Mouse (Mus musculus) MEL (cell line): ENCODE measurements around the gene Nars2. TPM values are rescaled to one million over a fixed set of nuclear protein-coding genes. Genes with fewer than 3 reads are reported as not detected.
A peak's percentile ranks its signal among the peaks of the same experiment; 100 is the strongest.

ENCODE experiments used
- DNase-seq: peaks from one replicate; pipeline ENCODE4 v3.0.0; 2011; ENCODE audit warnings: low read depth, low spot score
- H3K27ac ChIP-seq: 2 replicates; pipeline ENCODE4 v1.5.1; 2012; ENCODE audit warnings: low read depth, mild to moderate bottlenecking, control low read depth, low read length, moderate library complexity; ENCODE audit not compliant: control insufficient read depth
- H3K27me3 ChIP-seq, 2 experiments: fragments of 150-350 bp in 1 of 2; sonication (generic) in 1 of 2; 2 replicates each; pipeline ENCODE4 v1.6.1; 2012; ENCODE audit warnings: low read length in 2 of 2, mild to moderate bottlenecking in 2 of 2, improper control_type of control experiment in 1 of 2, moderate library complexity in 1 of 2; ENCODE audit not compliant: insufficient read depth in 2 of 2, control insufficient read depth in 1 of 2
- H3K36me3 ChIP-seq, 2 experiments: 2 replicates each; pipeline ENCODE4 v1.6.1; 2012 to 2014; ENCODE audit warnings: low read length in 2 of 2, improper control_type of control experiment in 1 of 2, inconsistent platforms in 1 of 2, mild to moderate bottlenecking in 1 of 2; ENCODE audit not compliant: insufficient read depth in 2 of 2, control insufficient read depth in 1 of 2
- H3K4me1 ChIP-seq, 2 experiments: fragments of 150-350 bp in 1 of 2; sonication (generic) in 1 of 2; 2 replicates each; pipeline ENCODE4 v1.6.1; 2012; ENCODE audit warnings: low read length in 2 of 2, improper control_type of control experiment in 1 of 2, mild to moderate bottlenecking in 1 of 2; ENCODE audit not compliant: insufficient read depth in 2 of 2, control insufficient read depth in 1 of 2
- H3K4me3 ChIP-seq, 2 experiments: fragments of 150-350 bp in 1 of 2; sonication (generic) in 1 of 2; 2 replicates each; pipeline ENCODE4 v1.5.1; 2012; ENCODE audit warnings: low read depth in 2 of 2, low read length in 2 of 2, mild to moderate bottlenecking in 2 of 2, moderate library complexity in 2 of 2, control low read depth in 1 of 2, improper control_type of control experiment in 1 of 2; ENCODE audit not compliant: control insufficient read depth in 1 of 2, insufficient read depth in 1 of 2
- H3K79me2 ChIP-seq: 2 replicates; pipeline ENCODE4 v1.6.1; 2012; ENCODE audit warnings: mild to moderate bottlenecking, low read length, moderate library complexity; ENCODE audit not compliant: control insufficient read depth, poor library complexity, insufficient read depth
- H3K9ac ChIP-seq: 2 replicates; pipeline ENCODE4 v1.6.1; 2012; ENCODE audit warnings: low read depth, mild to moderate bottlenecking, control low read depth, low read length, moderate library complexity; ENCODE audit not compliant: control insufficient read depth, poor library complexity, severe bottlenecking
- H3K9me3 ChIP-seq: fragments of 150-350 bp; sonication (generic); replicated peaks from 2 replicates; pipeline ENCODE4 v1.6.1; 2012; ENCODE audit warnings: mild to moderate bottlenecking, low read length, improper control_type of control experiment, moderate library complexity; ENCODE audit not compliant: insufficient read depth
- BHLHE40 ChIP-seq: IDR thresholded peaks from 2 replicates; pipeline ENCODE4 v1.6.1; 2012; ENCODE audit warnings: low read depth, mild to moderate bottlenecking, inconsistent platforms, low read length, improper control_type of control experiment, borderline replicate concordance
- CHD1 ChIP-seq: IDR thresholded peaks from 2 replicates; pipeline ENCODE4 v1.6.1; 2012; ENCODE audit warnings: low read depth, mild to moderate bottlenecking, inconsistent platforms, low read length, improper control_type of control experiment
- E2F4 ChIP-seq: IDR thresholded peaks from 2 replicates; pipeline ENCODE4 v1.6.1; 2011; ENCODE audit warnings: low read depth, low read length, improper control_type of control experiment, borderline replicate concordance
- EP300 ChIP-seq, 2 experiments: IDR thresholded peaks; 2 replicates each; pipeline ENCODE4 v1.6.1; 2011; ENCODE audit warnings: improper control_type of control experiment in 2 of 2, low read length in 2 of 2, low read depth in 1 of 2, mild to moderate bottlenecking in 1 of 2
- ETS1 ChIP-seq: IDR thresholded peaks from 2 replicates; pipeline ENCODE4 v1.6.1; 2012; ENCODE audit warnings: low read depth, mild to moderate bottlenecking, inconsistent platforms, low read length, improper control_type of control experiment, moderate library complexity
- GATA1 ChIP-seq: IDR thresholded peaks from 2 replicates; pipeline ENCODE4 v1.6.1; 2011; ENCODE audit warnings: low read depth, low read length, improper control_type of control experiment
- KAT2A ChIP-seq: conservative IDR thresholded peaks from 2 replicates; pipeline ENCODE4 v1.6.1; 2012; ENCODE audit warnings: low read depth, low read length, improper control_type of control experiment, inconsistent platforms
- MAFK ChIP-seq: IDR thresholded peaks from 2 replicates; pipeline ENCODE4 v1.6.1; 2011; ENCODE audit warnings: low read depth, mild to moderate bottlenecking, low read length, improper control_type of control experiment, borderline replicate concordance
- MAX ChIP-seq: IDR thresholded peaks from 2 replicates; pipeline ENCODE4 v1.6.1; 2011; ENCODE audit warnings: low read length, improper control_type of control experiment
- MAZ ChIP-seq: IDR thresholded peaks from 2 replicates; pipeline ENCODE4 v1.6.1; 2012; ENCODE audit warnings: low read depth, mild to moderate bottlenecking, inconsistent platforms, low read length, improper control_type of control experiment
- MXI1 ChIP-seq: IDR thresholded peaks from 2 replicates; pipeline ENCODE4 v1.6.1; 2011; ENCODE audit warnings: mild to moderate bottlenecking, low read depth, low read length, improper control_type of control experiment
- MYB ChIP-seq: IDR thresholded peaks from 2 replicates; pipeline ENCODE4 v1.6.1; 2011; ENCODE audit warnings: mild to moderate bottlenecking, low read depth, low read length, improper control_type of control experiment
- MYC ChIP-seq: IDR thresholded peaks from 2 replicates; pipeline ENCODE4 v1.6.1; 2011; ENCODE audit warnings: low read depth, mild to moderate bottlenecking, low read length, improper control_type of control experiment, moderate library complexity
- POLR2AphosphoS2 ChIP-seq: IDR thresholded peaks from 2 replicates; pipeline ENCODE4 v1.6.1; 2011; ENCODE audit warnings: low read length, improper control_type of control experiment
- RAD21 ChIP-seq: IDR thresholded peaks from 2 replicates; pipeline ENCODE4 v1.6.1; 2011; ENCODE audit warnings: mild to moderate bottlenecking, low read depth, low read length, improper control_type of control experiment
- RCOR1 ChIP-seq: IDR thresholded peaks from 2 replicates; pipeline ENCODE4 v1.6.1; 2012; ENCODE audit warnings: low read depth, mild to moderate bottlenecking, inconsistent platforms, low read length, improper control_type of control experiment
- SIN3A ChIP-seq: IDR thresholded peaks from 2 replicates; pipeline ENCODE4 v1.6.1; 2012; ENCODE audit warnings: low read length, improper control_type of control experiment, inconsistent platforms
- SMC3 ChIP-seq: IDR thresholded peaks from 2 replicates; pipeline ENCODE4 v1.6.1; 2011; ENCODE audit warnings: low read depth, low read length, improper control_type of control experiment
- TAL1 ChIP-seq: IDR thresholded peaks from 2 replicates; pipeline ENCODE4 v1.6.1; 2012; ENCODE audit warnings: mild to moderate bottlenecking, inconsistent platforms, low read length, moderate library complexity, mixed read lengths
- TBP ChIP-seq: IDR thresholded peaks from 2 replicates; pipeline ENCODE4 v1.8.0; 2011; ENCODE audit warnings: low read depth, low read length, improper control_type of control experiment
- TCF12 ChIP-seq: IDR thresholded peaks from 2 replicates; pipeline ENCODE4 v1.6.1; 2014; ENCODE audit warnings: low read depth, mild to moderate bottlenecking, inconsistent platforms, low read length, improper control_type of control experiment, moderate library complexity
- UBTF ChIP-seq: IDR thresholded peaks from 2 replicates; pipeline ENCODE4 v1.6.1; 2012; ENCODE audit warnings: low read depth, mild to moderate bottlenecking, inconsistent platforms, low read length, improper control_type of control experiment, moderate library complexity, borderline replicate concordance; ENCODE audit not compliant: insufficient read depth
- USF1 ChIP-seq: IDR thresholded peaks from 2 replicates; pipeline ENCODE4 v1.6.1; 2014; ENCODE audit warnings: low read depth, mild to moderate bottlenecking, inconsistent platforms, low read length, improper control_type of control experiment, moderate library complexity
- ZMIZ1 ChIP-seq: IDR thresholded peaks from 2 replicates; pipeline ENCODE4 v1.6.1; 2012; ENCODE audit warnings: low read depth, mild to moderate bottlenecking, inconsistent platforms, low read length, improper control_type of control experiment, moderate library complexity
- polyA plus RNA-seq, 2 experiments: library from polyadenylated mRNA; stranded (reverse) in 1 of 2; unstranded in 1 of 2; fragments of >175 nt in 1 of 2; fragments of >200 nt in 1 of 2; gene quantifications; 2 replicates each; pipeline versions ENCODE4 v1.2.1 to v1.2.4; 2012; ENCODE audit warnings: low replicate concordance in 2 of 2, low read depth in 1 of 2; ENCODE audit not compliant: insufficient read length in 2 of 2, insufficient read depth in 1 of 2, missing spikeins in 1 of 2
- total RNA-seq: library from RNA; depleted of rRNA; stranded (reverse); fragments of 300-350 nt; gene quantifications from 2 replicates; pipeline ENCODE4 v1.2.3, GENCODE M21; 2012

Gene Nars2
- total and polyA plus RNA-seq, 3 experiments, result 14.7 to 22.9 TPM; not detected in 1

GRCm38 (mm10) chr7:96971027-96971996 is 20.0 kb downstream of the Nars2 start (continued):
- TF ChIP-seq CHD1 (no peak; the same call in 1 of the 2 replicates), GATA1 (peak; percentile 93), KAT2A (no peak), E2F4 (no peak), ETS1 (peak; percentile 68), RAD21 (no peak), POLR2AphosphoS2 (no peak)

- Histone ChIP-seq H3K79me2 (no peaks in the 10 kb centered on the region), H3K27ac (peak overlapping the region; percentile 38), H3K4me3 (no peak overlapping the region), H3K27me3 (no peaks in the 10 kb centered on the region), H3K9me3 (no peaks in the 10 kb centered on the region), H3K4me1 (peaks cover 14 to 16% of the 10 kb centered on the region in 2 experiments), H3K9ac (no peak overlapping the region), H3K36me3 (peaks cover 7 to 21% of the 10 kb centered on the region in 2 experiments)
- TF ChIP-seq MXI1 (peak; percentile 41; the same call in 1 of the 2 replicates), MAZ (no peak), SMC3 (peak; percentile 11; the same call in 1 of the 2 replicates), EP300 (IDR thresholded peaks at IDR 0.05; ENCODE audit: low read depth in 1 of 2, low read length in 2 of 2) (peak; percentile 78 to 90), TCF12 (peak; percentile 73), TAL1 (peak; percentile 57), BHLHE40 (peak; percentile 38; the same call in 1 of the 2 replicates), GATA1 (peak; percentile 92), MYB (no peak), TBP (peak; percentile 76), MAFK (peak; percentile 26; the same call in 1 of the 2 replicates), E2F4 (no peak), SIN3A (peak; percentile 64), ETS1 (peak; percentile 50; the same call in 1 of the 2 replicates), UBTF (0 out of 2 replicates have a peak, but pooled peaks have one; percentile 56), USF1 (0 out of 2 replicates have a peak, but pooled peaks have one; percentile 35), RAD21 (no peak), RCOR1 (peak; percentile 79), MYC (peak; percentile 53; the same call in 1 of the 2 replicates), MAX (peak; percentile 49; the same call in 1 of the 2 replicates), ZMIZ1 (no peak)
- DNase-seq, result peak; percentile 71
Measured at GRCm38 (mm10) chr7:96972138-96972904, 21.0 kb downstream of the Nars2 start.
